43 mouse cellular contexts compared by ENCODE assay signal in genomic region chr14:62574906-62575305, GRCm38 (mm10). TPM values are rescaled to one million over a fixed set of nuclear protein-coding genes. Genes with fewer than 3 reads are reported as not detected.
"Had no signal": no experiment of that assay in that cellular context is flagged by ENCODE, and none has a peak within 500 bp of the region (broad histone marks: within the 10 kb centered on the region; RNA-seq: fewer than 3 reads in every experiment).

No protein-coding gene starts in this region.

- H3K9ac ChIP-seq: heart, embryonic 13.5 days; heart, embryonic 15.5 days; hindbrain, embryonic 13.5 days; hindbrain, embryonic 15.5 days; kidney, embryonic 15.5 days; limb, embryonic 12.5 days; liver, embryonic 13.5 days; liver, embryonic 15.5 days had no signal

- H3K27me3 ChIP-seq: heart, embryonic 13.5 days; heart, embryonic 15.5 days; hindbrain, embryonic 13.5 days; hindbrain, embryonic 15.5 days; kidney, embryonic 15.5 days; liver, embryonic 15.5 days had no signal

- H3K27ac ChIP-seq: gastrocnemius, adult 2 months; heart, adult 2 months; heart, embryonic 13.5 days; heart, embryonic 15.5 days; hindbrain, embryonic 13.5 days; hindbrain, embryonic 15.5 days; hindbrain, postnatal 0 days; kidney, postnatal 0 days; limb, embryonic 10.5 days; limb, embryonic 12.5 days; liver, embryonic 13.5 days; liver, embryonic 15.5 days had no signal

- ATAC-seq: hindbrain, postnatal 0 days; intestine, embryonic 16.5 days had no signal

- DNase-seq: gastrocnemius, adult 2 months; gastrocnemius, postnatal 14 days; gastrocnemius, postnatal 36 days; heart, adult 11 months; heart, adult 2 months; heart, postnatal 14 days; heart, postnatal 36 days; kidney, adult 11 months; kidney, adult 2 months; kidney, adult 9 months; kidney, postnatal 14 days; kidney, postnatal 36 days; layer of hippocampus, adult 9-11 months; layer of hippocampus, postnatal 36 days; liver; liver, embryonic 13.5 days had no signal

- H3K4me1 ChIP-seq: liver, embryonic 13.5 days; liver, embryonic 15.5 days had no signal

- H3K4me2 ChIP-seq: heart, embryonic 11.5 days; heart, embryonic 13.5 days; heart, embryonic 15.5 days; hindbrain, embryonic 13.5 days; hindbrain, embryonic 15.5 days; kidney, embryonic 15.5 days; limb, embryonic 12.5 days; liver, embryonic 11.5 days; liver, embryonic 13.5 days; liver, embryonic 15.5 days had no signal

- H3K36me3 ChIP-seq: heart, embryonic 13.5 days; heart, embryonic 15.5 days; hindbrain, embryonic 13.5 days; hindbrain, embryonic 15.5 days; kidney, embryonic 15.5 days; limb, embryonic 10.5 days; limb, embryonic 12.5 days; liver, embryonic 13.5 days; liver, embryonic 15.5 days had no signal

- H3K4me3 ChIP-seq: gastrocnemius, adult 2 months; heart, adult 2 months; heart, embryonic 13.5 days; heart, embryonic 15.5 days; hindbrain, embryonic 13.5 days; hindbrain, embryonic 15.5 days; kidney, embryonic 15.5 days; limb, embryonic 10.5 days; limb, embryonic 12.5 days; liver, embryonic 13.5 days; liver, embryonic 15.5 days had no signal

- H3K9me3 ChIP-seq: heart, embryonic 13.5 days; heart, embryonic 15.5 days; hindbrain, embryonic 13.5 days; hindbrain, embryonic 15.5 days; kidney, embryonic 15.5 days; limb, embryonic 10.5 days; limb, embryonic 12.5 days; liver, embryonic 13.5 days; liver, embryonic 15.5 days had no signal

RNA-seq across cellular contexts. Expression of gene Gm4131, which starts 8.2 kb away (rescaled TPM):
- total RNA-seq: gastrocnemius, adult 2 months; gastrocnemius, postnatal 14 days; gastrocnemius, postnatal 36 days; heart, adult 2 months; heart, postnatal 14 days; heart, postnatal 36 days; hematopoietic stem cell, adult 5-6 weeks; hindbrain, postnatal 0 days; layer of hippocampus, adult 18-20 months; layer of hippocampus, adult 8-10 months; layer of hippocampus, postnatal 14 days; layer of hippocampus, postnatal 36 days; left cerebral cortex, adult 18-20 months; left cerebral cortex, adult 8-10 months; left cerebral cortex, postnatal 10 days; left cerebral cortex, postnatal 25 days had no signal
- polyA plus RNA-seq: gonadal fat pad, adult 2 months; heart, adult 2 months; heart, embryonic 11.5 days; heart, embryonic 13.5 days; heart, embryonic 15.5 days; heart, postnatal 0 days; hindbrain, embryonic 11.5 days; intestine, embryonic 14.5 days; intestine, embryonic 16.5 days; kidney, embryonic 15.5 days; large intestine, adult 2 months; limb, embryonic 10.5 days; limb, embryonic 12.5 days; limb, embryonic 14.5 days; liver, embryonic 11.5 days; liver, embryonic 13.5 days; liver, embryonic 15.5 days had no signal

RNA-seq across cellular contexts. Expression of gene Fam124a, which starts 19.4 kb away (rescaled TPM):
- total RNA-seq: hematopoietic stem cell, adult 5-6 weeks had no signal
